Comparison of ENCODE assay signal across 8 mouse cellular contexts in the genomic region with DNA sequence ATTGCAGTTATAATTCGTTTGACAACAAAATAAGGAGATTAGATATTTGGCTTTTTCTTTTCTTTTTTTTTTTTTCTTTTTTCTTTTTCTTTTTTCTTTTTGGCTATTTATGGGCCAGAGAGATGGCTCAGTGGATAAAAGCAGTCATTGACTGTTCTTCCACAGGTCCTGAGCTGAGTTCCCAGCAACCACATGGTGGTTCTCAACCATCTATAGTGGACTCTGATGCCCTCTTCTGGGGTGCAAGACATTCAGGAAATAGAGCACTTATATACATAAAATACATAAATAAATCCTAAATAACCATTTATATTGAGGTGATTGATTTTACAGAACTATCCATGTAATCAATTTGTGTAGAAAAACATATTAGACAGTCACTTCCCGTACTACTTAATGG. TPM values are rescaled to one million over a fixed set of nuclear protein-coding genes. Genes with fewer than 3 reads are reported as not detected.
DNase-seq lines count a peak whose midpoint lies in the region; ATAC-seq and TF ChIP-seq lines count a peak whose summit lies in the region.

No protein-coding gene starts in this region.

- H3K9ac ChIP-seq in heart, embryonic 15.5 days: no peak overlapping the region
- H3K9ac ChIP-seq in hindbrain, embryonic 13.5 days: no peak overlapping the region
- H3K9ac ChIP-seq in midbrain, embryonic 13.5 days (replicated peaks): peak overlapping the region; percentile 92; the same call in 1 of the 2 replicates

- peak overlapping the region; percentile 96 for H3K4me3 ChIP-seq in heart, embryonic 15.5 days
- peak overlapping the region; percentile 97 for H3K4me3 ChIP-seq in G1E (ENCODE audit: low read depth, low read length)
- peak overlapping the region; percentile 99 for H3K4me3 ChIP-seq in hindbrain, embryonic 13.5 days
- H3K4me3 ChIP-seq in midbrain, embryonic 13.5 days (replicated peaks): peak overlapping the region; percentile 86

- DNase-seq in heart, adult 11 months: no peak
- DNase-seq in G1E (ENCODE audit: low spot score): no peak
- DNase-seq in embryo, embryonic 10.5 days (ENCODE audit: low spot score): no peak
- DNase-seq in testis, postnatal 14 days (ENCODE audit: low spot score): no peak

- no peaks in the 10 kb centered on the region for H3K36me3 ChIP-seq in heart, embryonic 15.5 days
- H3K36me3 ChIP-seq in G1E (replicated peaks): peaks cover 31% of the 10 kb centered on the region
- no peaks in the 10 kb centered on the region for H3K36me3 ChIP-seq in hindbrain, embryonic 13.5 days
- H3K36me3 ChIP-seq in midbrain, embryonic 13.5 days: no peaks in the 10 kb centered on the region

- ATAC-seq in heart, embryonic 15.5 days (replicated peaks; ENCODE audit: insufficient number of reproducible peaks, insufficient read depth, low FRiP score, low read depth): no peak
- ATAC-seq in G1E (ENCODE audit: extremely low read depth, insufficient number of reproducible peaks, low FRiP score, poor library complexity, severe bottlenecking): no peak
- no peak for ATAC-seq in hindbrain, embryonic 13.5 days (ENCODE audit: low FRiP score)
- ATAC-seq in midbrain, embryonic 13.5 days: no peak
- ATAC-seq in activated CD4-positive, CD25-positive, alpha-beta regulatory T cell, adult 4 months: no peak

- H3K27me3 ChIP-seq in heart, embryonic 15.5 days: no peaks in the 10 kb centered on the region
- H3K27me3 ChIP-seq in G1E (ENCODE audit: insufficient read depth, low read length): no peaks in the 10 kb centered on the region
- no peaks in the 10 kb centered on the region for H3K27me3 ChIP-seq in hindbrain, embryonic 13.5 days
- no peaks in the 10 kb centered on the region for H3K27me3 ChIP-seq in midbrain, embryonic 13.5 days

- 43% methylated on average over 2 of the region's 2 CpGs for WGBS in heart, embryonic 15.5 days
- WGBS in hindbrain, embryonic 13.5 days: 57% methylated on average over 2 of the region's 2 CpGs
- WGBS in midbrain, embryonic 13.5 days: 57% methylated on average over 2 of the region's 2 CpGs

- no peak for TF ChIP-seq CTCF in G1E (IDR thresholded peaks at IDR 0.05; ENCODE audit: low read depth, low read length)

- H3K27ac ChIP-seq in heart, embryonic 15.5 days: no peak overlapping the region
- no peak overlapping the region for H3K27ac ChIP-seq in hindbrain, embryonic 13.5 days
- H3K27ac ChIP-seq in midbrain, embryonic 13.5 days: no peak overlapping the region

- peak overlapping the region; percentile 68 for H3K4me2 ChIP-seq in heart, embryonic 15.5 days
- H3K4me2 ChIP-seq in hindbrain, embryonic 13.5 days: peak overlapping the region; percentile 89
- H3K4me2 ChIP-seq in midbrain, embryonic 13.5 days (replicated peaks): peak overlapping the region; percentile 79

- peaks cover 27% of the 10 kb centered on the region for H3K4me1 ChIP-seq in heart, embryonic 15.5 days (replicated peaks)
- peaks cover 62% of the 10 kb centered on the region for H3K4me1 ChIP-seq in G1E (ENCODE audit: insufficient read depth, low read depth, low read length)
- peaks cover 36% of the 10 kb centered on the region for H3K4me1 ChIP-seq in hindbrain, embryonic 13.5 days (replicated peaks)
- peaks cover 37% of the 10 kb centered on the region for H3K4me1 ChIP-seq in midbrain, embryonic 13.5 days (replicated peaks)

- no peaks in the 10 kb centered on the region for H3K9me3 ChIP-seq in heart, embryonic 15.5 days (replicated peaks)
- H3K9me3 ChIP-seq in G1E (replicated peaks): no peaks in the 10 kb centered on the region
- H3K9me3 ChIP-seq in hindbrain, embryonic 13.5 days: no peaks in the 10 kb centered on the region
- no peaks in the 10 kb centered on the region for H3K9me3 ChIP-seq in midbrain, embryonic 13.5 days

RNA-seq across cellular contexts. Expression of a gene that starts 2.5 kb away (rescaled TPM):
- 36.5 and 42.5 TPM in 2 replicates for polyA plus RNA-seq in heart, embryonic 15.5 days (2015; fragmentation: Nextera tagmentation; extraction: Ambion mirVana)
- total RNA-seq in G1E (2014; fragmentation: Nextera tagmentation) (131 and 138 TPM in 2 replicates), G1E (2017) (52.5 and 63.5 TPM in 2 replicates)
- 15.9 and 28.6 TPM in 2 replicates for polyA plus RNA-seq in G1E (2012)
- 54.0 and 55.2 TPM in 2 replicates for polyA plus RNA-seq in hindbrain, embryonic 13.5 days (2015; fragmentation: Nextera tagmentation; extraction: Ambion mirVana)
- 56.4 and 63.7 TPM in 2 replicates for polyA plus RNA-seq in midbrain, embryonic 13.5 days (2015; fragmentation: Nextera tagmentation; extraction: Ambion mirVana)
- polyA plus RNA-seq in activated CD4-positive, CD25-positive, alpha-beta regulatory T cell, adult 4 months (2017; shearing (Covaris generic)): 10 to 100 TPM; 19.8 to 36.4 TPM

RNA-seq across cellular contexts. Expression of a gene that starts 8.7 kb away (rescaled TPM):
- 1,150 and 1,902 TPM in 2 replicates for polyA plus RNA-seq in heart, embryonic 15.5 days (2015; fragmentation: Nextera tagmentation; extraction: Ambion mirVana)
- total RNA-seq in G1E (2014; fragmentation: Nextera tagmentation): 199 and 247 TPM in 2 replicates
- 106 and 114 TPM in 2 replicates for total RNA-seq in G1E (2017)
- 16.7 and 38.6 TPM in 2 replicates for polyA plus RNA-seq in G1E (2012)
- 824 and 888 TPM in 2 replicates for polyA plus RNA-seq in hindbrain, embryonic 13.5 days (2015; fragmentation: Nextera tagmentation; extraction: Ambion mirVana)
- 772 and 835 TPM in 2 replicates for polyA plus RNA-seq in midbrain, embryonic 13.5 days (2015; fragmentation: Nextera tagmentation; extraction: Ambion mirVana)
- 100 to 1,000 TPM; 213 to 287 TPM for polyA plus RNA-seq in activated CD4-positive, CD25-positive, alpha-beta regulatory T cell, adult 4 months (2017; shearing (Covaris generic))

RNA-seq across cellular contexts. Expression of a gene that starts 20.9 kb away (rescaled TPM):
- polyA plus RNA-seq in heart, embryonic 15.5 days (2015; fragmentation: Nextera tagmentation; extraction: Ambion mirVana): 6.9 and 9.5 TPM in 2 replicates
- total RNA-seq in G1E (2014; fragmentation: Nextera tagmentation): 5.6 and 6.6 TPM in 2 replicates
- 20.3 and 24.7 TPM in 2 replicates for total RNA-seq in G1E (2017)
- polyA plus RNA-seq in G1E (2012): 14.4 and 16.8 TPM in 2 replicates
- 1.2 and 3.3 TPM in 2 replicates for polyA plus RNA-seq in hindbrain, embryonic 13.5 days (2015; fragmentation: Nextera tagmentation; extraction: Ambion mirVana)
- 5.6 and 12.0 TPM in 2 replicates for polyA plus RNA-seq in midbrain, embryonic 13.5 days (2015; fragmentation: Nextera tagmentation; extraction: Ambion mirVana)
- polyA plus RNA-seq in activated CD4-positive, CD25-positive, alpha-beta regulatory T cell, adult 4 months (2017; shearing (Covaris generic)): 1 to 10 TPM; 1.5 to 6.0 TPM
